Mouse (Mus musculus) spleen, embryonic (tissue): ENCODE measurements around the gene Rbmxl1.
"Not testable (repeated sequence)": the region's sequence is repeated elsewhere in the genome, so short reads cannot be mapped to it uniquely, and the experiment has no call there.

Experiments used
- CTCF ChIA-PET: fragments of 350-600 bp; sonication (Branson Sonifier 250); formaldehyde crosslinking; loops from one replicate; lab custom pipeline; 2022; lab: Charles Lee

Rbmxl1 gene

DNA sequence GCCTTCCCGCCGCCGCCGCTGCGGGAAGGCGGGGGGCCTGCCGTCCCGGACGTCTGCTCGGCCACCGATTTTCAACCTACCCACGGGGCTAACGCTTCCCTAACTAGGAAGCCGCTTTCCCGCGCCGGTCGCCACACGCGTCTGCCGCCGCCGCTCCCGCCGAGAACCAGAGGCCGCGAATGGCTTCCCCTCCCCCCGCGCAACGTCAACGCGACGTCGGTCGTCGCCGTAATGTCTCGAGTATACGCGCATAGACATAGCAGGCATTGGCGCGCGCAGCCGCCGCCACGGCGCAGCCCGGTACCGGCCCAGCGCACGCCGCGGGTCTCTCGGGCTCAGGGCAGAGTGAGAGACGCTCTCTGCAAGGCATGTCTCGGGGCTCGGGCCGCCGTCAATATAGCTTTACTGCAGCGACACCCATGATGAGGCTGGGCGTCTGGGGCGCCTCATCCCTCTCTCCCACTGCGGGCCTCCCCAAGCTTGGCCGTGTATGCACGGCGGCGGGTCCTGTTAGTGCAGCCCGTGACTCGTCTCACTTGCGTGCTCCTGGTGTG lies at the start of gene Rbmxl1:
Rbmxl1 (minus strand) TSS at position 180 of the 554 bp plus-strand sequence.
- CTCF ChIA-PET = interaction anchor here (0.6 kb wide), 1 partner anchor 438 kb away, joined by 4 read pairs; no protein-coding TSS in a partner anchor

DNA sequence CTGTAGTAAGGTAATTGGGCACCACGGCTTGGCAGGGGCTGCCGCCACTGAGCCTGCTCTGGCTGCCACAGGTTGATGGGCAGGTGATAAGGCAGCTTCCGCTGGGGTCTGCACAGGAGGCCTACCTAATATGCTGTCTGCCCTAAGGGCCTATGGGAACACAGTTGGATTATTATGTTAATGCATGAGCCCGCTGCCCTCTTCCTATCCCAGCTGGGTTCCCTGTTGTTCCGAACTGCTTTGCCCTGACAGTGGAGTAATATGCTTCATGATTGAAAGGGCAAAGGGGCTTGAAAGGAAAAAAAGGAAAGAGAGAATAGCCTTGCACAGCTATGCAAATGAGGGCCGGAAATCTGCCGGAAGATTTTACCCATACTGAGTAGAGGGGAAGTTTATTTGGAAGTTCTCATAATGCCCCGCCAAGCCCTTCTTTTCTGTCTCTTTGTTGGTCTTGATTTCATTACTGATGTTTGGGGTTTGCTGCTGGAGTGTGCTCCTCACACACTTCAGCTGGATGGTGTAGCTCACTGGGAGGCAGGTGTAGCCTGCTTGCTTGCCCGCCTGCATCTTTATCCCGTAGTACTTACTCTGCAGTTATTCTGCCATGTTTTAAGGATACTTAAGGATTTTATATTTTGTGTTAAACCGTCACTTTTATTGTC lies 48.2 kb upstream of the Rbmxl1 start:
- CTCF ChIA-PET = no interaction called here

DNA sequence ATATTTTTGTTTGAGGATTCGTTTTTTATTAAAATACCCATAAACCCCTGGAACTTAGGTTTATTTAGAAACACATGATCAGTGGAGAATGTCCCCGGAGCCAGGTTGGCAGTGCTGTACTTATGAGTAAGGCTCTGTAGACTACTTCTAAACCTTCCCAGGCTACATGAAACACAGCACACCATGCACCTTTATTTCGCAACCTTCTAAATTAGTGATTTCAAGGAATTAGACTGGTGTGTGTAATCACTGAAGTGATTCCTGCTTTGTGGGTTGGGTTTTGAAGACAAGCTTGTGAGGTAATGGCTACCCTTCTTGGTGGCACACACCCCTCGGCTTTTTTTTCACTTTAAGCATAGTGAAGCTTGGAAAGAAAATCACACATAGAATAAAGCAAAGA lies 47.1 kb upstream of the Rbmxl1 start:
- CTCF ChIA-PET = no interaction called here

DNA sequence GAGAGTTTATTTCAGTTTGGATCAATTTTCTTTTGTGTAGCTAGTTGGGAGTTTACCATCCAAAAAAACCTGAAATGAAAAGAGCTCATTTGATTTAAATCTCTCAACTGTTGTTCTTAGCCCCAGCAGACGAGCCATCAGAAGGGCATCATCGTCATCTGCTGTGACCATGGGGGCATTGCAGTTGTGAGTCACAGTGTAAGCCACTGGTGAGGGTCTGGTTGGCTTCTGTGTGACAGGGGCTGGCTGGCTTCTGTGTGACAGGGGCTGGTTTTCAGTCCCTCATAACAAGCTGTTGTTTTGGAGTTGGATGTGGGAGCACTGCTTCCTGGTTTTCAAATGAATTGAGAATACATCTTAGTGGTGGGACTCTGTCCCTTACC lies 42.0 kb upstream of the Rbmxl1 start:
- CTCF ChIA-PET = no interaction called here

DNA sequence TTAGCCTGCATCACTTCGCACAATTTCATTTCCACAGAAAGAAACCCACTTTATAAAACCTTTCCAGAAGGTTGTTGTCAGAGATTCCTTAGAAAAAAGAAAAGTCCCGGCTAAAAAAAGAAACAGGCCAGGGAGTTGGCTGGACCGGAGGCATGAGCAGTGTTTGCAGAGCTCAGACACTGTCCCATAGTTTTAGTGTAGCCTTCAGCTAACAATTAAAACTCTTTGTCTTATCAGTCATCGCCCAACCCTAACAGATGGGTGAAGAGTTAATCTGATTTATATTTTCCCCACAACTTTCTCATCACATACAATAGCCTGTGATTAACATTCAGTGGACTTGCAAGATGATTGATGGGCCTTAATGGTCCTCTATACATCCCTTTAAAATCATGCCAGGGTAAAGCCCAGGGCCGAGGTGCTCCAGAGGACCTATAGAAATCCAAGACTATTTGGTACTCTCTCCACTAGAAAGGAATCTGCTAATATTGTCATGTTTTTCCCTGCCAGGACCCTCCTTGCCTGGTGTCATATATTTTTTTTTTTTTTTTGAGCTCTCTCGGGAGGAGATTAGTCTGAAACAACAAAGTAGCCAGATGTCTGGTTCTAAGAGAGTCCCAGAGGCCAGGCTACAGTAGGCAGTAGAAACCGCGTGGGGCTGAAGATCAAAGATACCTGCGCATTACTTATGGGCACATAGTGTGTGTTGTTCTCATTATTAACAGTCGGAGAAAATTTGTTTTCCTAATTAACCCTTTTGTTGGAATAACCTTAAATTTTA lies 41.5 kb upstream of the Rbmxl1 start:
- CTCF ChIA-PET = interaction anchor here (0.6 kb wide), 1 partner anchor 28 kb away, joined by 5 read pairs; no protein-coding TSS in a partner anchor

DNA sequence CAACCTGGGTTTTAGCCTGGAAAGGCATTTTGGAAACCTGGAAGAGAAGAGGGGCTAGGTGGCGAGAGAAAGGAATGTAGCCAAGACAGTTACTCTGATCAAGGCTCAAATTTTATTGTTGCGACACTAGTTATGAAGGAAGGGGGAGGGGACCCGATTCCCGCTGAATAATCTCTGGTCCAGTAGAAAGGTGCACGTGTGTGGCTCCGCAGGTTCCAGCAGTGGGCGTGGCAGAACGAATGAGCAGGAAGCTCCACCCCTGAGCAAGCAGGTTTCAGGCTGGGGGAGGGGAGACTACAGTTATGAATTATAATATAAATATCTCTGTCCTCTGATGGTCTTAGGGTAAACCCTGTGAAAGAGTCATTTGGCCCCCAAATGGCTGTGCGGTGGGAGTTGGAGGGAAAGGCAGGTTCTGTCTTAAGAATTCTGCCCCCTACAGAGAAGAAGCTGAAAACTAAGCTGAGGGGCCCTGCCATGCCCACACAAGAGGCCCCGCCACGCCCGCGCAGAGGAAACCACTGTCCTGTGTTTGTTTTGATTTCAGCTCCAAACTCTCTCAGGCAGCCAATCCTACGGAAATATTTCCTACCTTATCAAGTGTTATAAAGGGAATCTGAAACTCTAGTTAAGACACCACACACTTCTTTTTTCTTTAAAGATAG lies 36.6 kb upstream of the Rbmxl1 start:
- CTCF ChIA-PET = not testable (repeated sequence)

DNA sequence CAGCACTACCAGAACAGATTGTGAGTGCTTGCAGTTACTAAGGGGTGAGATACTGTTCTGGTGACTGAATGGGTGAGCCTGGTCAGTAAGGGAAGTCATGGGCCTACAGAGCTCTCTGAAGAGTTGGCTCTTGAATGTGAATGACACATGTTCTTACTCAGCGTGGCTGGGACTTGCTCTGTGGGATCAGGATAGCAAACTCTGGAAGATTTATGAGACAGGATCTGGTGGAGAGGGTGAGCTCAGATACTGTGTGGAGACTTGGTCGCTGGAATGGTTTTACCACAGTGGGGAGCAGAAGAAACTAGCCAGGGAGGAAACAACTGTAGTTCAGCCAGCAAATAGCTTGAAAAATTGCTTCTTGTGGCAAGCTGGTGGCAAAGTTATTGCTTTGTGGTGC lies 35.8 kb upstream of the Rbmxl1 start:
- CTCF ChIA-PET = no interaction called here

DNA sequence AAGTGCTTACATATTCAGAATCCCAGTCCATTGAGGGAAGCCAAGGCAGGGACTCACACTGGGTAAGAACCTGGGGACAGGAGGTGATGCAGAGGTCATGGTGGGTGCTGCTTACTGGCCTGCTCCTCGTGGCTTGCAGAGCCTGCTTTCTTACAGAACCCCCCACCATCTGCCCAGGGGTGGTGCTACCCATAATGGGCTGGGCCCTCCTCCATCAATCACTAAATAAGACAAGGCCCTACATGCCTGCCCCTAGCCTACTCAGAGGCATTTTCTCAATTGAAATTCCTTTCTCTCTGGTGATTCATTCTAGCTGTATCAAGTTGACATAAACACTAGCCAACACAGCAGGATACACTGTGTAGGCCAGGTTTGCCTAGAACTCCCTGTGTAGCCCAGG lies 34.9 kb upstream of the Rbmxl1 start:
- CTCF ChIA-PET = no interaction called here

DNA sequence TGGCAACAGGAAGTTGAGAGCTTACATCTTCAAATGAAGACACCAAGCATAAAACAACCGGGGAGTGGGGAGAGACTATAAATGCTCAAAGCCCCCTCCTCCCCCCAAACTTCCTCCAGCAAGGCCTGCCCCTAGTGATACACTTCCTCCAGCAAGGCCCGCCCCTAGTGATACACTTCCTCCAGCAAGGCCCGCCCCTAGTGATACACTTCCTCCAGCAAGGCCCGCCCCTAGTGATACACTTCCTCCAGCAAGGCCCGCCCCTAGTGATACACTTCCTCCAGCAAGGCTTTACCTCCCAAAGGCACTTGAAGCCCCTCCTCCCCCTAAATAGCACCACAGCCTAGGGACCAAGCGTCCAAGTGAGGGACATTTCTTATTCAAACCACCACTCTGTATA lies 34.0 kb upstream of the Rbmxl1 start:
- CTCF ChIA-PET = not testable (repeated sequence)

DNA sequence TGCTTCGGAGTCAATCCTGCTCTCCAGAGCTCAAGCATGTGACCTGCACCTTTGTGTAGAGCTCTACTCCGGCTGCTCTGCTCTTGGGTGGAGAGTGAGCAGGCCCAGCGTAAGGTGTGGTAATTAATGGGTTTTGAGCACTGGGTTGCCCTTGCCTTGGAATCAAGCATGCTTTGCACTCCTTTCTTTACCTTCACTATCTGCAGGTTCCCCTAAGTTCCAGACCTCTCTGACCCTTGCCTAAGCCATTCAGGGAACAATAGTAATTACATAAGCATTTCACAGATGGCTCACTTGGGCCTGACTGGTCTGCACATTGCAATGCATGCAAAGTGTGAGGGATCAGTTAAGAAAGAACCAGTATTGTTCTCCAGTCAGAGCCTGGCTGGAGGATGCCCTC lies 29.1 kb upstream of the Rbmxl1 start:
- CTCF ChIA-PET = no interaction called here

DNA sequence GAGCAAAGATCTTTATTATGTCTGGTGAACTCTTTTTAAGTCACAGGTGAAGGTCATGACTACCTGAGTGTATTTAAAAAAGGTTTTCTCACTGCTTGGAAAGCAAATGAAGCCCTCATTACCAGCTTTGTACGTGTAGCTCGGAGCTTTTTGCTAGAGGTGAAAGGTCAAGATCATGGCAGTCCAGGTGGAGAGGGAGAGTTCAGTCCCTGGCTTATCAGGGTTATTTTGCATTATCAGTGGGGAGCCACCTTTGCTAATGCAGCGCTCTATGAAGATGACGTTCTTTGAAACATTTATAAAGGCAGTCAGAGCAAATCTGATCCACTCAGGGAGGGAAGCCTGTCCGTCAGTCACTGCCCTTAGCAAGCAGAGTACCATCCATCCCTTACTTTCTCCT lies 28.0 kb upstream of the Rbmxl1 start:
- CTCF ChIA-PET = no interaction called here

DNA sequence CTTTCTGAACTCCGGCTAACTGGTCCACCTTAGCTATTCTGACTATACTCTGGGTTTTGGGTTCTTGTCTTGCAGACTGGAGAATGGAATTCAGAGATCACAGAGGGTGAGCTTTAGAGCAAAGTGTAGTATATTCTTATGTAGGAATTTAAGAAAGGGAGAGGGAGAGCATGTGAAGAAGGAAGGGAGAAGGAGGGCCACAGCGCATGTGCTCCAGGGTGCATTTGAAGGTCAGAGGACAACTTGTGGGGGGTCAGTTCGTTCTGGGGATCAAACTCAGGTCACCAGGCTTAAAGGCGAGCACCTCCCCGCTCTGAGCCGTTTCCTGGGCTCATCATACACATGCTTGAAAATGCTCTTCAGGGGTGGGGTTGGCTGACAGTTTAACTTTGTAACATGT lies 25.3 kb upstream of the Rbmxl1 start:
- CTCF ChIA-PET = no interaction called here

DNA sequence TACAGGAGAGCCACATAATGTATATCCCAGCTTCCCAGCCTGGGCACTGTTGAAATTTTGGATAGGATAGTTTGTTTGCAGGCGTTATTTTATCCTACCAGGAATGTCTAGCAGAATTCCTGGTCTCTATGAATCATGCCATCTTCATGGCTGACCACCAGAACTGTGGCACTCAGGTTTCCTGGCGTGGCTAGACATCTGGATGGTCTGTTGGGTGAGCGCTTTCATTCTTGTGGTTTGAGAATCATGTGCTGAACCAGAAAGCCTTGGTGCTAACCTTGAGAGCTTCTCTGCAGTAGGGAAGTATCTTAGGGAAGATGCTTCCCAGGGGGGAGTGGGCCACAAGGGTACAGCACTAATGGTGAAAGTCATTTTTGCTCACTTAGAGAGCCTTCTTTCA lies 6.4 kb upstream of the Rbmxl1 start:
- CTCF ChIA-PET = no interaction called here

DNA sequence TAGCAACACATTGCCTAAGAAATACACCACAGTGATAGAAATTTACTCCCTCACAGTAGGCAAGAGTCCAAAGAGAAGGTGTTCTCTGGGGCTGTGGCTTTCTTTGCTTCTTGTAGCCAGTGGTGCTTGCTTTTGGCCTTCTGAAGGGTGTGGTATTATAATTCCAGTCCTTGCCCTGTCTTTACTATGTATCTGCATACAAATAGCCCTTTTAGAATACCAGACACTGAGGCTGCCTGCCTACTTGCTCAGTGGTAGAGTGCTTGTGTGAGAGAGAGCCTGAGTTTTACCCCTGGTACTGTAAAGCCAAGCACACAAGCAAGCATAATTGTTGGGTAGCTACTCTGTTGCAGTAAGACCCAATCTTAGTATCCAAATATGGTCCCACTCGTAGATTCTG lies 6.0 kb upstream of the Rbmxl1 start:
- CTCF ChIA-PET = no interaction called here

DNA sequence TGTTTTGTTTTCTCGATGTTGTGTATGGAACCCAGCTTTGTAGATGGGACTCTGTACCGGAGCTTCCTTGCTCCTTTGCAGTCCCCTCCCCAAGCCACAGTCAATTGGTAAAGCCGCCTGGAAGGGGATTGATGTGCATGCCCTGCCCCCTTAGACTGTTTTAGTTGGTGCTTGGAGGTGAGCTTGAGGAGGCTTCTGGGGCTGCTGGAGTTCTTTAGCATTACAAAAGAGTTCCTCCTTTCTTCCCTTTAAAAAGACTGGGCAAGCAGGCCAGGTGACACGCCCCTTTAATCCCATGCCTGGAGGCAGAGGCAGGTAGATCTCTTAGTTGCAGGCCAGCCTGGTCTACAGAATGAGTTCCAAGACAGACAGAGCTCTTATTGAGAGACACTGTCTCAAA lies 4.4 kb upstream of the Rbmxl1 start:
- CTCF ChIA-PET = no interaction called here

DNA sequence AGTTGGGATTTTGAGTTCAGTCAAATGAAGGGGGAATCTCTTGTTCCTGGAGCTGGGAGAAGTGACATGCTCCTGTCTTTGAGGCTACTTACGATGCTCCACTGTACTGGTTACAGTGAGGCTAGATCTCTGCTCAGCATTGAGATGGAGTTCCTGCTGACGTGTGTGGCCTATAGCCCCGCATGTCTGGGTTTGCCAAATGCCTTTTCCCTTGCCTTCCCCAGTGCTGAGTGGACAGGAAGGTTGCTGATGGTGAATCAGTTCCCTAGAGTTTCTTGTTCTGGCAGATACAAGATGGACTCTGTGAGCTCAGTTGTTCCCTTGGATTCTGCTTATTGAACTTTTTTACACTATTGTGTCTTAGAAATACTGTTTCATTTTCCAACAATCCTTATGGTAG lies 2.2 kb upstream of the Rbmxl1 start:
- CTCF ChIA-PET = no interaction called here

DNA sequence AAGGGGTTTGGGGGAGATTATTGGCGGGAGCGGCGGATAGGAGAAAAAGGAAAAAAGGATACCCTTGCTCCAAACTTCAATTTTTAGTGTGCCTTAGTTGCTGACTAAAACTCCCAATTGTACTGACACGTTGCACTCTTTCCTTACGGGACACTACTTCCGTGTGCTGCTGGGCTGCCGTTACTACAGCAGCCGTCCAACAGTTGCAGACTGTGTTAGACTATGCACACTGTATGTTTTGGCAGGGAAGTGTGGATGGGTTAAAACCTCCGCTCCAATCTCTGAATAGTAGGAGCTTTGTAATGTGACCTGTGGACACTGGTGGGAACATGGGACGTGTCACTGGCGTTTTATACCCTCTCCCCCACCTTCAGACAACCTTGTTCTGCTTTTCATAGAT lies 1.4 kb upstream of the Rbmxl1 start:
- CTCF ChIA-PET = no interaction called here

DNA sequence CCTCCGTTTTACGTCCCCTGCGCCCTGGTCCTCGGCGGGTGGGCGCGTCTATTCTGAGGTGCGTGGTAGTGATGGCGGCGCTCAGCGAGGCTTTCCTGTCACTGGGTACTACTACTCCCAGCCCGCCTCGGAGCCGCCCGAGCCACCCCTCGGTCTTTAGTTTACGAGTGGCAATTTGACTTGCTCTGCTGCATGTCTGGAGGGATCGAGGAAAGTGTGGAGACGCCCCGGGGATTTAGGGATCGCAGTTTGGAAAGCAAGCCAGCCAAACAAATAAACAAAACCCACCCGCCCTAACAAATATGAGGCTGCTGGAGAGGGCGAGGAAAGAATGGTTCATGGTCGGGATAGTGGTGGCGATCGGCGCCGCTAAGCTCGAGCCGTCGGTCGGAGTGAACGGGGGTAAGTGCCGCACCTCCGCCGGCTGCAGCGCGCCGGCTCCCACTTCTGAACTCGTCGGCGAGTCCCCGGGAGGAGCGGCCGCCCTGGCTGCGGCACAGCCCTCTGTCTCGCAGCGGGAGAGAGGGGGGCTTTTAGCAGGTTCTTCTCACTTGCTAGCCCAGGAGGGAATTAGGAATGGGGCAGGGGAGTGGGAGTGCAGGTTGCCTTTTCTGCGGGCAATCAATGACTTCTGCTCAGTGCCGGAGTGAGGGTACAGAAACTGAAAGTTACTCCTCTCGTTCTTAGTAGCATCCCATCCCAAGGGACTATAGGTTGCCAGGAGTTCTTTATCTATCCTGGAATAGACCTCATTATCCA lies 754 bp upstream of the Rbmxl1 start, which contains the start of gene Slc10a7:
Slc10a7 (plus strand) TSS at position 74 of the 759 bp plus-strand sequence.
- CTCF ChIA-PET = interaction anchor here (0.6 kb wide), 1 partner anchor 438 kb away, joined by 4 read pairs; no protein-coding TSS in a partner anchor

DNA sequence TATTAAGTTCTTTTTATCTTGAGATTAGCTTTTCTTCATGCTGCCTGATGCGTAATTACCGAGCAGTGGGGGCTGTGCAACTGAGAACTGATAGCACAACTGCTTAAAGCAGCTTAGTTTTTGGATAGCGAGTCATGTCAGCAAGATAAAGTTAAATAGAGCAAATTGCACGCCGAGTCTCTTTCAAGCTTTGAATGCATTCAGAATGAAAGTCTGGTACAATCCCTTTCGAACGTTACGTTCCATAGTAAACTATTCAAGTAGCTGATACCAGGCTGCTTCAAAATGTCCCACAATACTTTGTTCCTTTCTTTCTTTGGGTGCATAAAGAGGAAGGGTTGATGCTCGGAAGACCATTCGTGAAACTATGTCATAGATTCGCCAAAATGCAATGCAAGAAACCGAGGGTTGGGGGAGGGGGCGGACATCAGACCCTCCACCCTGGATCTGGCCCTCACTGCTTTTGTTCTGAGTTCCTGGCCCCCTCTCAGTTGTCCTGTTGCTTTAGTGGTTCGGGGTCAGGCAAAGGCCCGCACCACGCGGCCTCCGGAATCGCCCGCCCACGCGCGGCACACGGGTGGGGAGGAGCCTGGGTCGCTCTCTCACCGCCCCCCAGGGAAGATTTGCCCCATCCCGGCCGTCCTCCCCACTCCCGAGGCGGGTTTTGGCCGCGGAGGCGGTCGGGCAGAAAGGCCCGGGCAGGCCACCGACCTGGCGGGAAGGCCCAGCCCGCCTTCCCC lies 549 bp downstream of the Rbmxl1 start:
- CTCF ChIA-PET = no interaction called here

DNA sequence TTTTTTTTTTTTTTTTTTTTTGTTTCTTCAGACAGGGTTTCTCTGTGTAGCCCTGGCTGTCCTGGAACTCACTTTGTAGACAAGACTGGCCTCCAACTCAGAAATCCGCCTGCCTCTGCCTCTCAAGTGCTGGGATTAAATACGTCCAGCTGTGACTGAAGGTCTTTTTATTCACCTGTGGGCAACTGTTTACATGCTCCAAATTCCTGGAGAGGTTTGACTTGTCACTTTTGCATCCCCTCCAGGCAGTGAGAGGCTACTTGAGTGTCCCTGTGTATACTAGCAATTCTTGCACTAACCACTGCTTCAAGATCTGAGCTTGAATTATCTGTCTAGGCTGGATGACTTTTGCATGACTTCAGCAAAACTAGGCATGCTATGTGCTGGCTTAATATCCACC lies 6.0 kb downstream of the Rbmxl1 start:
- CTCF ChIA-PET = no interaction called here

DNA sequence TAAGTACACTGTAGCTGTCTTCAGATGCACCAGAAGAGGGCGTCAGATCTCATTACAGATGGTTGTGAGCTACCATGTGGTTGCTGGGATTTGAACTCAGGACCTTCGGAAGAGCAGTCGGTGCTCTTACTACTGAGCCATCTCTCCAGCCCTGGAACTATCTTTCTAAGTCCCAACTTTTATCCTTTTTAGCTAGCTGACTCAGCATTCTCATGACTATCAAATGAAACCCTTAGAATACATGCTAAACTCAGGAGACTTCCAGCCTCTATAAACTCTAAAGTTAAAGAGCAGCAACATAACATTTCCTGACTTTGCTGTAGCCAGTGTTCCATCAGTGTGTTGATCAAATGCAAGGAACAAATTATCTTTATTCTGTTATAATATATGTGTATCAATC lies 12.4 kb downstream of the Rbmxl1 start:
- CTCF ChIA-PET = not testable (repeated sequence)
